Mouse (Mus musculus) kidney, postnatal 0 days (tissue): ENCODE data around the gene Cnih2. TPM values are rescaled to one million over a fixed set of nuclear protein-coding genes. Genes with fewer than 3 reads are reported as not detected.
A peak's percentile ranks its signal among the peaks of the same experiment; 100 is the strongest.

Source experiments
- ATAC-seq: fragments of 200-750 bp; cut with Nextera tagmentation; replicated peaks from 2 replicates; pipeline ENCODE4 v1.8.0; 2017; ENCODE audit warnings: low read depth, moderate number of reproducible peaks, moderate TSS enrichment, moderate library complexity; ENCODE audit not compliant: low FRiP score
- DNase-seq: peaks from one replicate; pipeline ENCODE4 v3.0.0-alpha.2; 2016; ENCODE audit warnings: low spot score
- H3K27ac ChIP-seq: fragments of 300-500 bp; sonication (generic); 2 replicates; pipeline ENCODE4 v1.5.1; 2014; ENCODE audit warnings: mild to moderate bottlenecking
- H3K27me3 ChIP-seq: fragments of 300-500 bp; sonication (generic); 2 replicates; pipeline ENCODE4 v1.6.1; 2014; ENCODE audit warnings: low read length, mixed read lengths; ENCODE audit not compliant: insufficient read depth
- H3K36me3 ChIP-seq: fragments of 300-500 bp; sonication (generic); 2 replicates; pipeline ENCODE4 v1.6.1; 2014; ENCODE audit warnings: low read length, mixed read lengths; ENCODE audit not compliant: insufficient read depth
- H3K4me1 ChIP-seq: fragments of 300-500 bp; sonication (generic); replicated peaks from 2 replicates; pipeline ENCODE4 v1.6.1; 2014; ENCODE audit warnings: antibody characterized with exemption, low read length, mixed read lengths; ENCODE audit not compliant: insufficient read depth
- H3K4me2 ChIP-seq: fragments of 300-500 bp; sonication (generic); 2 replicates; pipeline ENCODE4 v1.6.1; 2014; ENCODE audit warnings: mild to moderate bottlenecking, low read length, moderate library complexity, mixed read lengths
- H3K4me3 ChIP-seq: fragments of 300-500 bp; sonication (generic); replicated peaks from 2 replicates; pipeline ENCODE4 v1.5.1; 2014; ENCODE audit warnings: low read depth, low read length
- H3K9ac ChIP-seq: fragments of 300-500 bp; sonication (generic); 2 replicates; pipeline ENCODE4 v1.6.1; 2014; ENCODE audit warnings: low read depth, low read length
- H3K9me3 ChIP-seq: fragments of 300-500 bp; sonication (generic); replicated peaks from 2 replicates; pipeline ENCODE4 v1.6.1; 2016; ENCODE audit warnings: low read length, inconsistent platforms, mixed read lengths
- CTCF ChIP-seq: IDR thresholded peaks from 2 replicates; pipeline ENCODE4 v1.5.1; 2016; ENCODE audit warnings: antibody characterized with exemption, low read depth, mild to moderate bottlenecking, moderate library complexity
- WGBS: fragments of 180-500 bp; shearing (Covaris S2); extraction: QIAGEN DNeasy Blood & Tissue Kit; methylation state at CpG from one replicate; pipeline ENCODE4 v1.1.7; 2014; 5-methylcytosine and 5-hydroxymethylcytosine counted together
- polyA plus RNA-seq: library from polyadenylated mRNA; unstranded; fragments of >200 nt; fragmentation: Nextera tagmentation; extraction: Ambion mirVana; gene quantifications from 2 replicates; pipeline ENCODE4 v1.2.1, GENCODE M21; 2015

Gene Cnih2
- polyA plus RNA-seq, 1 experiment from 2014 or later = 4.2 TPM

DNA sequence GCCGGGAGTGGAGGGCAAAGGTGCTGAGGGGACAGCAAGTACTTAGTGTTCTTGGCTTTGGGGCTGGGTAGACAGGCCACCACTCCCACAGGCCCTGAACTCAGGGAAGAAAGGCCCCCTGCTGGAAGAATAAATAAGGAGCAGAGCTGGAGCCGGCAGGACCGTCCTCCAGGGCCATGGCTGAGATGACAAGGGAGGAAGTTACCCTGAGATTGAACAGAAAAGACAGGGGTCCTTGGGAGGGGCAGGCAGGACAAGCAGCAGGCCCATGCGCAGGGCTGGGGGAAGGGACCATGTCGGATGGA lies 9.9 kb upstream of the Cnih2 start:
- no peak overlapping the region for H3K4me3 ChIP-seq
- H3K9me3 ChIP-seq = no peaks in the 10 kb centered on the region
- H3K27ac ChIP-seq = peak overlapping the region; percentile 74
- no peaks in the 10 kb centered on the region for H3K27me3 ChIP-seq
- 19% methylated on average over 5 of the region's 5 CpGs for WGBS
- DNase-seq (peak; percentile 77), ATAC-seq (peak; percentile 37)
- H3K9ac ChIP-seq = no peak overlapping the region
- peak; percentile 70 for TF ChIP-seq CTCF
- 0 out of 2 replicates have a peak overlapping the region, but pooled peaks have one; percentile 17 for H3K4me2 ChIP-seq
- H3K4me1 ChIP-seq = peaks cover 10% of the 10 kb centered on the region
- H3K36me3 ChIP-seq = peaks cover 38% of the 10 kb centered on the region

DNA sequence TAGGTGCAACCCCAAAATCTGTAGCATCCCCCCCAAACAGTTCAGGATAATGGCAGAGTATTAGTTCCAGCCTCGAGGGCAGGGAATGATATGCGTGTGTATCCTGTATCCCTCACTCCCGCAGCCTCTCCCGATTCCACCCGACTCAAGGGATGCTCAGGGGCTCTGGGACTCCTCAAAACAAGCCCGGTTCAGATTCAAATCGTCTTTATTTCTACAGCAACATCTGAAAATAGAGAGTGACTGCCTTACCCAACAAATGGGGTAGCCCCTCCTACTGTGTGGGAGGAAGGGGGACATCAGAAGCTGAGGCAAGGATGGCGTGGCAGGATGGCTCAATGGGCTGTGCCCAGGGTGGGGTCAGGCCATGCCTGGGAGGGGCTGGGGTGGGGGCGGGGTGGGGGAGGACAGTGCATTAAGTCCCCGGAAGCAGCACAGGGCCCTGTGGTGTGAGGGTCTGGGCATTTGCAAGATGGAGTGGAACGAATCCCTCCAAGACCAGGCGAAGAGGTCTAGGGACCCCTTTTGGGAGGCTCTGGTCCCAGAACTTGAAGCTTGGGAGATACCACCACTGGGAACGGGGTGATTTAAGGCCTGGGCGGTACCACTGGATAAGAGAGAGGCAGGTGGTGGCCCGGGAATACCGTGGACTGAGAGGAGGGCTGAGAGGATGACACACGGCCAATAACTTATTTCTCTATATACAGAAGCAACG lies 9.4 kb upstream of the Cnih2 start:
- no peak overlapping the region for H3K9ac ChIP-seq
- DNase-seq (no peak), ATAC-seq (0 out of 2 replicates have a peak, but pooled peaks have one; percentile 0)

DNA sequence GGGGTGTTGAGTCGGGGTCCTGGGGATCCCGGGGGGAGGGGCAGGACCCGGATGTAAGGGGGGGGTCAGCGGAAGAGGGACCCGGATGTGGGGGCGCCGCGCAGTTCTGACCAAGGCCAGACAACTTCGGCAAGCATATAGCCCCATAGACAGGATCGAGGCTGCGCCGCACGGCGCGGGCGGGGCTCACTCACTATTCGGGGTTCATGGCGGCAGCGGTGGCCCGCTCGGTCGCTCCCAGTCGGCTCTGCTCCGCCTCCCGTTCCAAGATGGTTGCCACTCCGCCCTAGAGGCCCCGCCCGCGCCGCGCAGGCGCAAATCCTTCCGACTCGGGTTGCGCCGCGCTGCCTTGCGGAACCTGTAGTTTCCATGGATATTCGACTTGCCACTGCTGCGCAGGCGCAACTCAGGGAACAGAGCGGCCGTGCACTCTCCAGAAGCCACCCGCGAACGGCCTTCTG lies 8.4 kb upstream of the Cnih2 start, which contains the start of gene Rab1b:
Gene Rab1b, minus strand, starts transcription at position 342 of the 461 bp plus-strand sequence.
- Histone ChIP-seq H3K4me3 (peak within 1 kb of the TSS; percentile 65), H3K36me3 (peaks cover 46% of the 10 kb centered on the region), H3K27ac (peak within 1 kb of the TSS; percentile 88), H3K9ac (peak within 1 kb of the TSS; percentile 80), H3K4me1 (peaks cover 10% of the 10 kb centered on the region), H3K27me3 (no peaks in the 10 kb centered on the region), H3K4me2 (peak within 1 kb of the TSS; percentile 76), H3K9me3 (no peaks in the 10 kb centered on the region)
- DNase-seq = peak; percentile 99
- ATAC-seq = peak; percentile 86
- under 1% methylated on average over 40 of the region's 46 CpGs for WGBS
- no peak for TF ChIP-seq CTCF

More for the DNA sequence above, 9.4 kb upstream of the Cnih2 start:
- Histone ChIP-seq H3K9me3 (no peaks in the 10 kb centered on the region), H3K27ac (0 out of 2 replicates have a peak overlapping the region, but pooled peaks have one; percentile 74), H3K4me1 (peaks cover 10% of the 10 kb centered on the region), H3K4me2 (0 out of 2 replicates have a peak overlapping the region, but pooled peaks have one; percentile 76), H3K36me3 (peaks cover 41% of the 10 kb centered on the region), H3K4me3 (no peak overlapping the region), H3K27me3 (no peaks in the 10 kb centered on the region)
- no peak for TF ChIP-seq CTCF
- WGBS = 70% methylated on average over 18 of the region's 18 CpGs

DNA sequence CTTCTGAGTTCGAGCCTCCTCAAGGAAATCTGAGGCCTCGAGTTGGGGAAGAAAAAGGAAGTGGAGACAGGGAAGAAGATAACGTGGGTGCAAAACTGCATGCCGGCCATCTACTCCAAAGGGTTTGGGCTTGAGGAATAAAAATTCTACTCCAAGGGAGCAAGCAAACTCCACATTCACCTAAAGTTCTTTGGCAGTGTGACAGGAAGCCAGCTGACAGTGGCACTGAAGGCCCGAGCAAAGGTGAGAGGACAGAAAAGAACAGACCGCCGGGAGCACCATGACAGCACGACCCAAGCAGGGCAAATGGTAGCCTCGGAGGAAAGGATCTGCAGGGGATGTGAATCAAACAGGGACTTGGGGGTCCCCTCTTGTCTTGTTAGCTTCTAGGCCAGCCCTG lies 7.8 kb upstream of the Cnih2 start:
- H3K4me2 ChIP-seq = peak overlapping the region; percentile 76
- peak; percentile 34 for DNase-seq
- WGBS = 4% methylated on average over 9 of the region's 9 CpGs
- ATAC-seq = no peak
- peak overlapping the region; percentile 65 for H3K4me3 ChIP-seq
- no peak for TF ChIP-seq CTCF
- peaks cover 46% of the 10 kb centered on the region for H3K36me3 ChIP-seq
- no peaks in the 10 kb centered on the region for H3K9me3 ChIP-seq
- H3K4me1 ChIP-seq = peaks cover 10% of the 10 kb centered on the region
- H3K27ac ChIP-seq = peak overlapping the region; percentile 88
- H3K27me3 ChIP-seq = no peaks in the 10 kb centered on the region
- H3K9ac ChIP-seq = peak overlapping the region; percentile 80

DNA sequence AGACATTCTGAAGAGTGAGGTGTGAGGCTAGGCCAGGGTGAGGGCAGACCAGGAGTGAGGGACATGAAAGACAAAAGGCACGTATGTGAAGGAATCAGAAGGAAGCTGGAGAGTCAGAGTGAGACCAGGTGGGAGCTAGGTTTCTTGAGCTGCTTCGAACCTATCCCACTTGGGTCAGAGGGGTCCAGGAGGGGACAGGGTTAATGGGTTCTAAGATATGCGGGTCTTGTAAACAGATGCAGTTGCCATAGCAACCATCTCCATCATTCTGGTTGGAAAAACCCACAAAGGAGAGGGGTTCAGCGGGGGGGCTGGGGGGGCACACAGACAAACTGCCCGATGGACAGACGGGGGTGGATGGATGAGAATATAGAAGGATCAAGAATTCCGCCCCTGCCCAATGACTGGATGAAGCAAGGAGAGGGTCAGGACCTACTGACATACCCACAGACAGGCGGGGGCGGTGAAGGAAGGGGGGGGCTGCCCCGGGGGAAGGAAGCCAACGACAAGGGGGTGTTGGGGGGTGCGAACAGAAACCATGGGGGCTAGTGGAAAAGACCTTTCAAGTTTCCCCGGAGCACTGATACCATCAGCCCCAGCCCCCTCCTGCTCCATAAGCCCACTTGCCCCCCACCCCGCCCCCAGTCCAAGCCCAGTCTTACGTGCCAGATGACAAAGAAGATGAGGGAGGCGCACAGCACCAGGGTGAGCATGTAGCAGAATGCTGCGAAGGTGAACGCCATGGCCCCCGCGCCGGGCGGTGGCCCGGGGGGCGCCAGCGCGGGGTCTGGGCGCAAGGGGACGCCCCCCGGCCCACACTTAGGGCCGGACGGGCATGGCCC lies 579 bp downstream of the Cnih2 start:
- no peaks in the 10 kb centered on the region for H3K27me3 ChIP-seq
- H3K4me1 ChIP-seq = peaks cover 10% of the 10 kb centered on the region
- H3K36me3 ChIP-seq = peaks cover 31% of the 10 kb centered on the region
- H3K9me3 ChIP-seq = no peaks in the 10 kb centered on the region
- 5% methylated on average over 26 of the region's 31 CpGs for WGBS
- peak overlapping the region; percentile 95 for H3K4me2 ChIP-seq
- DNase-seq (no peak), ATAC-seq (no peak)
- H3K27ac ChIP-seq = no peak overlapping the region
- peak overlapping the region; percentile 64 for H3K9ac ChIP-seq
- TF ChIP-seq CTCF = no peak
- peak overlapping the region; percentile 45 for H3K4me3 ChIP-seq

DNA sequence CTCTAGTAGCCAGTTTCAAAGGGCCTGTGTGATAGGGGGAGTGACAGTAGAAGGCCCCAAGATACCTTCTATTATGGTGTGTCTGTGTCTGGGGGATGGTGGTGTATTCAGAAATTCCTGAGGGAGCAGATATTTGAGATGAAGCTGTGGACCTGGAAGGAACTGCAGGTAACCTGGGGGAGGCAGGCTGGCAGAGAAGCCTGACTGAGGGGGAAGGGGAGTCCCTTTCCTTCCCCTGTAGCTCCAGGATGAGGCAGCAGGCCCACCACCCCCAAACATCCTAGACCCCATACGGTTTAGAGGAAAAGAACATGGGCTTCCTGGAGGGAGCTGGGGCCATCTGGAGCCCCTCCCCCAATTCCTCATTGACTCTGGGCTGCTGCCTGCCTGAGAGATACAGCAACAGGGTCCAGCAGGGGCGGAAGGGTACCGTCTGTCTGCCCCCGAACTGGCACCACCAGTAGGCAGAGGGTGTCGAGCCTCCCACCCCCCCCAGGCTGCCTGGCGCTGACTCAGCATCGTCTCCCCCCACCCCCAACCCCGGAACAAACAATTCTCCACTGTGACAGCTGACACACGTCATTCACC lies 2.3 kb downstream of the Cnih2 start:
- peaks cover 10% of the 10 kb centered on the region for H3K4me1 ChIP-seq
- H3K4me2 ChIP-seq = no peak overlapping the region
- 18% methylated on average over 9 of the region's 9 CpGs for WGBS
- no peak for ATAC-seq
- no peak overlapping the region for H3K4me3 ChIP-seq
- no peak overlapping the region for H3K9ac ChIP-seq
- no peak overlapping the region for H3K27ac ChIP-seq
- H3K27me3 ChIP-seq = no peaks in the 10 kb centered on the region
- no peaks in the 10 kb centered on the region for H3K9me3 ChIP-seq
- peaks cover 26% of the 10 kb centered on the region for H3K36me3 ChIP-seq
- TF ChIP-seq CTCF = no peak
- no peak for DNase-seq
